Mouse (Mus musculus) liver, embryonic 15.5 days (tissue): ENCODE results near the gene Hivep3. TPM values are rescaled to one million over a fixed set of nuclear protein-coding genes. Genes with fewer than 3 reads are reported as not detected.

Experiments
- ATAC-seq: fragments of 200-750 bp; cut with Nextera tagmentation; 2 replicates; pipeline ENCODE4 v1.8.0; 2017; ENCODE audit warnings: moderate number of reproducible peaks, mild to moderate bottlenecking, moderate library complexity; ENCODE audit not compliant: insufficient read depth
- H3K27ac ChIP-seq: fragments of 300-500 bp; sonication (generic); replicated peaks from 2 replicates; pipeline ENCODE4 v1.5.1; 2015; ENCODE audit warnings: mild to moderate bottlenecking, inconsistent platforms
- H3K27me3 ChIP-seq: fragments of 300-500 bp; sonication (generic); 2 replicates; pipeline ENCODE4 v1.6.1; 2015; ENCODE audit warnings: mild to moderate bottlenecking, inconsistent platforms
- H3K36me3 ChIP-seq: fragments of 300-500 bp; sonication (generic); replicated peaks from 2 replicates; pipeline ENCODE4 v1.6.1; 2015; ENCODE audit warnings: moderate library complexity, mild to moderate bottlenecking, inconsistent platforms
- H3K4me1 ChIP-seq: fragments of 300-500 bp; sonication (generic); replicated peaks from 2 replicates; pipeline ENCODE4 v1.6.1; 2015; ENCODE audit warnings: inconsistent platforms
- H3K4me2 ChIP-seq: fragments of 300-500 bp; sonication (generic); 2 replicates; pipeline ENCODE4 v1.6.1; 2015; ENCODE audit warnings: moderate library complexity, mild to moderate bottlenecking, inconsistent platforms
- H3K4me3 ChIP-seq: fragments of 300-500 bp; sonication (generic); replicated peaks from 2 replicates; pipeline ENCODE4 v1.5.1; 2015; ENCODE audit warnings: mild to moderate bottlenecking, inconsistent platforms
- H3K9ac ChIP-seq: fragments of 300-500 bp; sonication (generic); 2 replicates; pipeline ENCODE4 v1.6.1; 2015; ENCODE audit warnings: moderate library complexity, mild to moderate bottlenecking, inconsistent platforms
- H3K9me3 ChIP-seq: fragments of 300-500 bp; sonication (generic); replicated peaks from 2 replicates; pipeline ENCODE4 v1.6.1; 2016; ENCODE audit warnings: inconsistent platforms
- WGBS: fragments of 180-500 bp; shearing (Covaris S2); methylation state at CpG from one replicate; pipeline ENCODE4 v1.1.7; 2015; ENCODE audit warnings: mixed read lengths; ENCODE audit not compliant: insufficient replicate concordance; 5-methylcytosine and 5-hydroxymethylcytosine counted together
- polyA plus RNA-seq: library from polyadenylated mRNA; unstranded; fragments of >200 nt; fragmentation: Nextera tagmentation; extraction: Ambion mirVana; gene quantifications from 2 replicates; pipeline ENCODE4 v1.2.1, GENCODE M21; 2015

Hivep3 gene
- polyA plus RNA-seq, 1 experiment from 2014 or later = 1.9 TPM

- 68% methylated on average over 5 of the region's 5 CpGs for WGBS
- no peak for ATAC-seq
Measured at GRCm38 (mm10) chr4:119893255-119893779, 159.7 kb downstream of the Hivep3 start.

GRCm38 (mm10) chr4:119894797-119895458 is 161.3 kb downstream of the Hivep3 start:
- Histone ChIP-seq H3K36me3 (no peaks in the 10 kb centered on the region), H3K9ac (peak overlapping the region; percentile 25; the same call in 1 of the 2 replicates), H3K27me3 (no peaks in the 10 kb centered on the region), H3K9me3 (no peaks in the 10 kb centered on the region), H3K4me2 (peak overlapping the region; percentile 67), H3K4me3 (peak overlapping the region; percentile 31), H3K27ac (peak overlapping the region; percentile 93), H3K4me1 (peaks cover 30% of the 10 kb centered on the region)
- ATAC-seq = peak; percentile 97
- WGBS = 20% methylated on average over 13 of the region's 13 CpGs

More at GRCm38 (mm10) chr4:119893255-119893779, 159.7 kb downstream of the Hivep3 start:
- Histone ChIP-seq H3K4me1 (peaks cover 30% of the 10 kb centered on the region), H3K9me3 (no peaks in the 10 kb centered on the region), H3K4me2 (no peak overlapping the region), H3K27me3 (no peaks in the 10 kb centered on the region), H3K4me3 (no peak overlapping the region), H3K27ac (no peak overlapping the region), H3K9ac (no peak overlapping the region), H3K36me3 (no peaks in the 10 kb centered on the region)

- 0 out of 2 replicates have a peak overlapping the region, but pooled peaks have one; percentile 31 for H3K4me3 ChIP-seq
- peak; percentile 51 for ATAC-seq
- peaks cover 30% of the 10 kb centered on the region for H3K4me1 ChIP-seq
- 47% methylated on average over 5 of the region's 5 CpGs for WGBS
- H3K27me3 ChIP-seq = no peaks in the 10 kb centered on the region
- H3K4me2 ChIP-seq = peak overlapping the region; percentile 67
- peak overlapping the region; percentile 25; the same call in 1 of the 2 replicates for H3K9ac ChIP-seq
- no peaks in the 10 kb centered on the region for H3K9me3 ChIP-seq
- H3K36me3 ChIP-seq = no peaks in the 10 kb centered on the region
- H3K27ac ChIP-seq = peak overlapping the region; percentile 93
Measured at GRCm38 (mm10) chr4:119895504-119895903, 161.9 kb downstream of the Hivep3 start.

GRCm38 (mm10) chr4:119896572-119896971 is 163.0 kb downstream of the Hivep3 start:
- no peak overlapping the region for H3K4me3 ChIP-seq
- H3K9me3 ChIP-seq = no peaks in the 10 kb centered on the region
- WGBS = 58% methylated on average over 3 of the region's 3 CpGs
- no peaks in the 10 kb centered on the region for H3K36me3 ChIP-seq
- H3K4me2 ChIP-seq = no peak overlapping the region
- peaks cover 30% of the 10 kb centered on the region for H3K4me1 ChIP-seq
- ATAC-seq = no peak
- H3K9ac ChIP-seq = no peak overlapping the region
- H3K27me3 ChIP-seq = no peaks in the 10 kb centered on the region
- H3K27ac ChIP-seq = no peak overlapping the region

- WGBS = 44% methylated on average over 6 of the region's 6 CpGs
- H3K9ac ChIP-seq = no peak overlapping the region
- no peaks in the 10 kb centered on the region for H3K36me3 ChIP-seq
- ATAC-seq = no peak
- H3K9me3 ChIP-seq = no peaks in the 10 kb centered on the region
- H3K4me2 ChIP-seq = no peak overlapping the region
- H3K4me3 ChIP-seq = no peak overlapping the region
- H3K27ac ChIP-seq = no peak overlapping the region
- H3K27me3 ChIP-seq = no peaks in the 10 kb centered on the region
- peaks cover 30% of the 10 kb centered on the region for H3K4me1 ChIP-seq
Measured at GRCm38 (mm10) chr4:119897054-119897855, 163.7 kb downstream of the Hivep3 start.

- Histone ChIP-seq H3K4me1 (no peaks in the 10 kb centered on the region), H3K4me2 (no peak overlapping the region), H3K36me3 (no peaks in the 10 kb centered on the region), H3K27ac (no peak overlapping the region), H3K9ac (no peak overlapping the region), H3K4me3 (no peak overlapping the region), H3K9me3 (no peaks in the 10 kb centered on the region), H3K27me3 (no peaks in the 10 kb centered on the region)
- WGBS = 62% methylated on average over 16 of the region's 16 CpGs
- ATAC-seq = no peak
Measured at GRCm38 (mm10) chr4:119901556-119902491, 168.2 kb downstream of the Hivep3 start.

GRCm38 (mm10) chr4:119903328-119903727 is 169.7 kb downstream of the Hivep3 start:
- H3K4me3 ChIP-seq = no peak overlapping the region
- no peak overlapping the region for H3K4me2 ChIP-seq
- ATAC-seq = no peak

GRCm38 (mm10) chr4:119903806-119904205 is 170.2 kb downstream of the Hivep3 start:
- 16% methylated on average over 1 of the region's 1 CpGs for WGBS
- H3K4me1 ChIP-seq = no peaks in the 10 kb centered on the region
- H3K27ac ChIP-seq = no peak overlapping the region
- ATAC-seq = no peak
- no peak overlapping the region for H3K9ac ChIP-seq
- H3K4me2 ChIP-seq = no peak overlapping the region
- no peak overlapping the region for H3K4me3 ChIP-seq
- H3K27me3 ChIP-seq = no peaks in the 10 kb centered on the region
- no peaks in the 10 kb centered on the region for H3K9me3 ChIP-seq
- H3K36me3 ChIP-seq = no peaks in the 10 kb centered on the region

More at GRCm38 (mm10) chr4:119903328-119903727, 169.7 kb downstream of the Hivep3 start:
- no peaks in the 10 kb centered on the region for H3K4me1 ChIP-seq
- H3K36me3 ChIP-seq = no peaks in the 10 kb centered on the region
- no peaks in the 10 kb centered on the region for H3K27me3 ChIP-seq
- H3K9ac ChIP-seq = no peak overlapping the region
- H3K9me3 ChIP-seq = no peaks in the 10 kb centered on the region
- H3K27ac ChIP-seq = no peak overlapping the region

GRCm38 (mm10) chr4:119904296-119904695 is 170.7 kb downstream of the Hivep3 start:
- H3K27me3 ChIP-seq = no peaks in the 10 kb centered on the region
- H3K4me3 ChIP-seq = no peak overlapping the region
- no peaks in the 10 kb centered on the region for H3K9me3 ChIP-seq
- no peak overlapping the region for H3K9ac ChIP-seq
- 59% methylated on average over 4 of the region's 4 CpGs for WGBS
- H3K4me1 ChIP-seq = no peaks in the 10 kb centered on the region
- ATAC-seq = no peak
- no peak overlapping the region for H3K27ac ChIP-seq
- no peaks in the 10 kb centered on the region for H3K36me3 ChIP-seq
- H3K4me2 ChIP-seq = no peak overlapping the region

GRCm38 (mm10) chr4:119907106-119907505 is 173.5 kb downstream of the Hivep3 start:
- no peaks in the 10 kb centered on the region for H3K27me3 ChIP-seq
- H3K36me3 ChIP-seq = no peaks in the 10 kb centered on the region
- WGBS = 75% methylated on average over 4 of the region's 4 CpGs
- H3K4me3 ChIP-seq = no peak overlapping the region
- H3K4me2 ChIP-seq = no peak overlapping the region
- no peaks in the 10 kb centered on the region for H3K4me1 ChIP-seq
- no peaks in the 10 kb centered on the region for H3K9me3 ChIP-seq
- no peak overlapping the region for H3K27ac ChIP-seq
- ATAC-seq = no peak
- H3K9ac ChIP-seq = no peak overlapping the region
